Mouse (Mus musculus): ENCODE results near the gene Shisa8. TPM values are rescaled to one million over a fixed set of nuclear protein-coding genes. Genes with fewer than 3 reads are reported as not detected.

Shisa8 gene
- polyA plus RNA-seq, 1 experiment: 0.06 TPM

DNA sequence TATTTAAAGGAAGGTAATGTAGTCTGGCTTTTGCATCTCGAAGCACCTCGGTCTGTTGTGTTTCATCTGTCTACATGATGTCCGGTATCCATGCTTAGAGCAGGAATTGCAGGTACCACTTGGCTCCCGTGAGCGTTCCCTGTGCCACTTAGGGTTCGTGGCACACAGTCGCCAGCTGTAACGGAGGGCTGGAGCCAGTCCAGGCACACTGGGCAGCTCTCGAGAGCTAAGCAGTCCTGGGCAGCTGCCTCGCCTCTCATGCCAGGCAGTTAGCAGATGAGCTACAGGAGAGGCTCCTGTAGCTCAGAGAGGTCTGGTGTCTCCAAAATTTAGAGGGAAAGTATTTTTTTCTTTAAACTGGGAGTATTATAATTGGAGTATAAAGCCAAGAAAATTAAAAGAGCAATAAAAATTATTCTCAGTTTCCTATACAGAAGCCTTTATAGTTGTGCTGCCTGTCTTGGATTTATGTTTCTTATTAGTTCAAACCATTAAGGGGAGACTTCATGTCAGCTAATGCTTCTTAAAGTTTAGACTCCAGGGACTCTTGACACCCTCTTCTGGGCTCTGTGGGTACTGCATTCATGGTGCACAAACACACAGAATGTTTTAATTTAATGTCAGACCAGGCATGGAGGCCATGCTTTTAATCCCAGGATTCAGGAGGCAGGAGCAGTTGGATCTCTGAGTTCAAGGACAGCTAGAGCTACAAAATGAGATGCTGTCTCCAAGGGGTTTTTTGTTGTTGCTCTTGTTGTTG is 24.0 kb downstream of the Shisa8 start:
- H3K36me3 ChIP-seq (ENCODE audit: control insufficient read depth, insufficient read depth): peaks cover 96% of the 10 kb centered on the region
- TF ChIP-seq CEBPB (IDR thresholded peaks at IDR 0.05; ENCODE audit: low read depth) (no peak), MYOD1 (IDR thresholded peaks at IDR 0.05; ENCODE audit: control insufficient read depth, insufficient read length, low read depth) (no peak), MAX (IDR thresholded peaks at IDR 0.05) (no peak), FOSL1 (IDR thresholded peaks at IDR 0.05; ENCODE audit: insufficient read depth, low read length, poor library complexity, severe bottlenecking) (no peak)

GRCm38 (mm10) chr15:82187924-82188323 is 24.7 kb downstream of the Shisa8 start:
- no peak overlapping the region for H3ac ChIP-seq (ENCODE audit: control insufficient read depth, insufficient read length, low read depth)
- H3K27me3 ChIP-seq (ENCODE audit: control insufficient read depth, insufficient read depth, insufficient read length): no peaks in the 10 kb centered on the region
- H3K79me3 ChIP-seq (ENCODE audit: low read depth): no peaks in the 10 kb centered on the region
- peaks cover 12% of the 10 kb centered on the region for H3K79me2 ChIP-seq (ENCODE audit: control insufficient read depth, insufficient read depth)
- H3K4me3 ChIP-seq (ENCODE audit: insufficient read depth, poor library complexity, severe bottlenecking): no peak overlapping the region
- peaks cover 96% of the 10 kb centered on the region for H3K36me3 ChIP-seq (ENCODE audit: control insufficient read depth, insufficient read depth)
- TF ChIP-seq CTCF (IDR thresholded peaks at IDR 0.05; ENCODE audit: control insufficient read depth, insufficient read depth, insufficient read length): no peak
- TF ChIP-seq USF1 (IDR thresholded peaks at IDR 0.05; ENCODE audit: low read depth): no peak
- no peak for TF ChIP-seq CEBPB (IDR thresholded peaks at IDR 0.05; ENCODE audit: low read depth)
- TF ChIP-seq MYOD1 (IDR thresholded peaks at IDR 0.05; ENCODE audit: control insufficient read depth, insufficient read length, low read depth): no peak
- TF ChIP-seq FOSL1 (IDR thresholded peaks at IDR 0.05; ENCODE audit: insufficient read depth, low read length, poor library complexity, severe bottlenecking): no peak
- TF ChIP-seq MAX (IDR thresholded peaks at IDR 0.05): no peak
- no peak for TF ChIP-seq MYOG (IDR thresholded peaks at IDR 0.05; ENCODE audit: control insufficient read depth, extremely low read depth, insufficient read length)

More for the DNA sequence above, 24.0 kb downstream of the Shisa8 start:
- Histone ChIP-seq H3K27me3 (ENCODE audit: control insufficient read depth, insufficient read depth, insufficient read length) (no peaks in the 10 kb centered on the region), H3K79me2 (ENCODE audit: control insufficient read depth, insufficient read depth) (peaks cover 12% of the 10 kb centered on the region), H3ac (ENCODE audit: control insufficient read depth, insufficient read length, low read depth) (no peak overlapping the region), H3K4me3 (ENCODE audit: insufficient read depth, poor library complexity, severe bottlenecking) (no peak overlapping the region), H3K79me3 (ENCODE audit: low read depth) (no peaks in the 10 kb centered on the region)

GRCm38 (mm10) chr15:82187401-82187800 is 25.2 kb downstream of the Shisa8 start:
- TF ChIP-seq CEBPB (IDR thresholded peaks at IDR 0.05; ENCODE audit: low read depth): no peak
- TF ChIP-seq CTCF (IDR thresholded peaks at IDR 0.05; ENCODE audit: control insufficient read depth, insufficient read depth, insufficient read length): no peak
- no peak for TF ChIP-seq MYOG (IDR thresholded peaks at IDR 0.05; ENCODE audit: control insufficient read depth, extremely low read depth, insufficient read length)
- TF ChIP-seq MYOD1 (IDR thresholded peaks at IDR 0.05; ENCODE audit: control insufficient read depth, insufficient read length, low read depth): no peak
- no peak for TF ChIP-seq MAX (IDR thresholded peaks at IDR 0.05)
- TF ChIP-seq USF1 (IDR thresholded peaks at IDR 0.05; ENCODE audit: low read depth): no peak
- no peak for TF ChIP-seq FOSL1 (IDR thresholded peaks at IDR 0.05; ENCODE audit: insufficient read depth, low read length, poor library complexity, severe bottlenecking)
- H3K79me2 ChIP-seq (ENCODE audit: control insufficient read depth, insufficient read depth): peaks cover 12% of the 10 kb centered on the region
- no peak overlapping the region for H3ac ChIP-seq (ENCODE audit: control insufficient read depth, insufficient read length, low read depth)
- H3K4me3 ChIP-seq (ENCODE audit: insufficient read depth, poor library complexity, severe bottlenecking): no peak overlapping the region
- H3K36me3 ChIP-seq (ENCODE audit: control insufficient read depth, insufficient read depth): peaks cover 96% of the 10 kb centered on the region
- peaks cover 1% of the 10 kb centered on the region for H3K79me3 ChIP-seq (ENCODE audit: low read depth)
- H3K27me3 ChIP-seq (ENCODE audit: control insufficient read depth, insufficient read depth, insufficient read length): no peaks in the 10 kb centered on the region

GRCm38 (mm10) chr15:82186931-82187330 is 25.7 kb downstream of the Shisa8 start:
- TF ChIP-seq MYOD1 (IDR thresholded peaks at IDR 0.05; ENCODE audit: control insufficient read depth, insufficient read length, low read depth) (no peak), MYOG (IDR thresholded peaks at IDR 0.05; ENCODE audit: control insufficient read depth, extremely low read depth, insufficient read length) (no peak), FOSL1 (IDR thresholded peaks at IDR 0.05; ENCODE audit: insufficient read depth, low read length, poor library complexity, severe bottlenecking) (no peak), MAX (IDR thresholded peaks at IDR 0.05) (no peak), CEBPB (IDR thresholded peaks at IDR 0.05; ENCODE audit: low read depth) (no peak), USF1 (IDR thresholded peaks at IDR 0.05; ENCODE audit: low read depth) (no peak), CTCF (IDR thresholded peaks at IDR 0.05; ENCODE audit: control insufficient read depth, insufficient read depth, insufficient read length) (no peak)
- Histone ChIP-seq H3K79me3 (ENCODE audit: low read depth) (peaks cover 1% of the 10 kb centered on the region), H3K36me3 (ENCODE audit: control insufficient read depth, insufficient read depth) (peaks cover 98% of the 10 kb centered on the region), H3K27me3 (ENCODE audit: control insufficient read depth, insufficient read depth, insufficient read length) (no peaks in the 10 kb centered on the region), H3K4me3 (ENCODE audit: insufficient read depth, poor library complexity, severe bottlenecking) (no peak overlapping the region), H3ac (ENCODE audit: control insufficient read depth, insufficient read length, low read depth) (no peak overlapping the region), H3K79me2 (ENCODE audit: control insufficient read depth, insufficient read depth) (peaks cover 12% of the 10 kb centered on the region)

DNA sequence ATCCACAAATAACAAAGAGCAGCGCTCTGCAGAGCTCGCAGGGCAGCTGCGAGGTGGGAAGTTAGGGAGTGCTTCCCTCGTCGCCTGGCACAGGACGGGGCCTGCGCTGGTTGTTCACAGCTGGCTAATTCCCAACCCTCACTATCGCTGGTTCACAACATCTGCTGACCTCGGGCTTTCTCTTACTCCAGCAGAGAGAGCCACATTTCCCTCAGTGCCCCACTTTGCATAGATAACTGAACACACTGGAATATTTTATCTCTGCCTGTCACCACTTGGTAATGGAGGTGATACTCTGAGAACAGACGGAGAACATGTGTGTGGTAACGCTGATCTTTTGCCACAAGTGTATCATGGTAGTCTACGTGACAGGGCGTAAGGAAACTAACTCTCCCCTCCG is 26.5 kb downstream of the Shisa8 start:
- H3K36me3 ChIP-seq (ENCODE audit: control insufficient read depth, insufficient read depth): peaks cover 98% of the 10 kb centered on the region
- no peak overlapping the region for H3ac ChIP-seq (ENCODE audit: control insufficient read depth, insufficient read length, low read depth)
- no peak overlapping the region for H3K4me3 ChIP-seq (ENCODE audit: insufficient read depth, poor library complexity, severe bottlenecking)
- peaks cover 12% of the 10 kb centered on the region for H3K79me2 ChIP-seq (ENCODE audit: control insufficient read depth, insufficient read depth)
- H3K27me3 ChIP-seq (ENCODE audit: control insufficient read depth, insufficient read depth, insufficient read length): no peaks in the 10 kb centered on the region
- no peak for TF ChIP-seq MAX (IDR thresholded peaks at IDR 0.05)
- TF ChIP-seq CTCF (IDR thresholded peaks at IDR 0.05; ENCODE audit: control insufficient read depth, insufficient read depth, insufficient read length): no peak
- TF ChIP-seq CEBPB (IDR thresholded peaks at IDR 0.05; ENCODE audit: low read depth): no peak
- no peak for TF ChIP-seq MYOG (IDR thresholded peaks at IDR 0.05; ENCODE audit: control insufficient read depth, extremely low read depth, insufficient read length)
- no peak for TF ChIP-seq USF1 (IDR thresholded peaks at IDR 0.05; ENCODE audit: low read depth)
- TF ChIP-seq FOSL1 (IDR thresholded peaks at IDR 0.05; ENCODE audit: insufficient read depth, low read length, poor library complexity, severe bottlenecking): no peak
- TF ChIP-seq MYOD1 (IDR thresholded peaks at IDR 0.05; ENCODE audit: control insufficient read depth, insufficient read length, low read depth): no peak
- H3K79me3 ChIP-seq (ENCODE audit: low read depth): peaks cover 1% of the 10 kb centered on the region
